Mouse (Mus musculus) lung, postnatal 0 days (tissue): ENCODE results near the gene Naip6. TPM values are rescaled to one million over a fixed set of nuclear protein-coding genes. Genes with fewer than 3 reads are reported as not detected.
"Not testable (repeated sequence)": the region's sequence is repeated elsewhere in the genome, so short reads cannot be mapped to it uniquely, and the experiment has no call there.

ENCODE experiments used
- ATAC-seq: fragments of 200-750 bp; cut with Nextera tagmentation; 2 replicates; pipeline ENCODE4 v1.8.0; 2017; ENCODE audit warnings: moderate library complexity
- DNase-seq: peaks from one replicate; pipeline ENCODE4 v3.0.0-alpha.2; 2016; ENCODE audit warnings: low spot score
- H3K27ac ChIP-seq: fragments of 300-500 bp; sonication (generic); 2 replicates; pipeline ENCODE4 v1.5.1; 2014; ENCODE audit warnings: antibody characterized with exemption, mild to moderate bottlenecking, low read length, mixed read lengths
- H3K27me3 ChIP-seq: fragments of 300-500 bp; sonication (generic); replicated peaks from 2 replicates; pipeline ENCODE4 v1.6.1; 2014; ENCODE audit warnings: low read length, mixed read lengths; ENCODE audit not compliant: insufficient read depth
- H3K36me3 ChIP-seq: fragments of 300-500 bp; sonication (generic); 2 replicates; pipeline ENCODE4 v1.6.1; 2014; ENCODE audit warnings: low read length, mixed read lengths; ENCODE audit not compliant: insufficient read depth
- H3K4me1 ChIP-seq: fragments of 300-500 bp; sonication (generic); 2 replicates; pipeline ENCODE4 v1.6.1; 2014; ENCODE audit warnings: antibody characterized with exemption, low read depth, low read length, mixed read lengths; ENCODE audit not compliant: insufficient read depth
- H3K4me2 ChIP-seq: fragments of 300-500 bp; sonication (generic); replicated peaks from 2 replicates; pipeline ENCODE4 v1.6.1; 2014; ENCODE audit warnings: low read depth, mild to moderate bottlenecking, low read length, moderate library complexity, mixed read lengths
- H3K4me3 ChIP-seq: fragments of 300-500 bp; sonication (generic); 2 replicates; pipeline ENCODE4 v1.5.1; 2014; ENCODE audit warnings: low read depth, low read length
- H3K9ac ChIP-seq: fragments of 300-500 bp; sonication (generic); replicated peaks from 2 replicates; pipeline ENCODE4 v1.6.1; 2014; ENCODE audit warnings: low read depth, mild to moderate bottlenecking
- H3K9me3 ChIP-seq: fragments of 300-500 bp; sonication (generic); 2 replicates; pipeline ENCODE4 v1.6.1; 2016; ENCODE audit warnings: low read length, mixed read lengths
- CTCF ChIP-seq: IDR thresholded peaks from 2 replicates; pipeline ENCODE4 v1.5.1; 2016; ENCODE audit warnings: antibody characterized with exemption, mild to moderate bottlenecking
- EP300 ChIP-seq: IDR thresholded peaks from 2 replicates; pipeline ENCODE4 v1.6.1; 2016; ENCODE audit warnings: antibody characterized with exemption, mild to moderate bottlenecking, control low read depth
- WGBS: fragments of 180-500 bp; shearing (Covaris S2); extraction: QIAGEN DNeasy Blood & Tissue Kit; methylation state at CpG from one replicate; pipeline ENCODE4 v1.1.7; 2014; 5-methylcytosine and 5-hydroxymethylcytosine counted together
- polyA plus RNA-seq: library from polyadenylated mRNA; unstranded; fragments of >200 nt; fragmentation: Nextera tagmentation; extraction: Ambion mirVana; gene quantifications from 2 replicates; pipeline ENCODE4 v1.2.1, GENCODE M21; 2015

Gene Naip6
- polyA plus RNA-seq, result 0.19 and 0.38 TPM in 2 replicates

GRCm38 (mm10) chr13:100317256-100317893 lies at the start of gene Naip6:
Gene Naip6, minus strand, starts transcription at chr13:100317674.
- peak; percentile 8 for DNase-seq
- H3K9ac ChIP-seq, ATAC-seq, H3K4me3 ChIP-seq, H3K4me1 ChIP-seq, H3K36me3 ChIP-seq, H3K9me3 ChIP-seq, H3K27me3 ChIP-seq, H3K27ac ChIP-seq, H3K4me2 ChIP-seq: not testable (repeated sequence)
- WGBS, result 59% methylated on average over 5 of the region's 6 CpGs

- not testable (repeated sequence) for H3K4me2 ChIP-seq, H3K4me1 ChIP-seq, H3K27me3 ChIP-seq, H3K27ac ChIP-seq, H3K36me3 ChIP-seq, H3K9me3 ChIP-seq, ATAC-seq, H3K4me3 ChIP-seq, H3K9ac ChIP-seq, DNase-seq
- 66% methylated on average over 2 of the region's 2 CpGs for WGBS
Observed at GRCm38 (mm10) chr13:100352315-100352714, 34.8 kb upstream of the Naip6 start.

- not testable (repeated sequence) for H3K9ac ChIP-seq, H3K4me3 ChIP-seq, H3K9me3 ChIP-seq, ATAC-seq, H3K4me2 ChIP-seq, H3K36me3 ChIP-seq, H3K4me1 ChIP-seq, H3K27me3 ChIP-seq, DNase-seq, H3K27ac ChIP-seq
- WGBS, result 25% methylated on average over 1 of the region's 2 CpGs
Observed at GRCm38 (mm10) chr13:100349510-100350173, 32.2 kb upstream of the Naip6 start.

- Histone ChIP-seq H3K27ac (no peak overlapping the region), H3K9me3 (no peaks in the 10 kb centered on the region), H3K4me3 (no peak overlapping the region), H3K4me2 (no peak overlapping the region), H3K4me1 (no peaks in the 10 kb centered on the region), H3K36me3 (no peaks in the 10 kb centered on the region), H3K27me3 (no peaks in the 10 kb centered on the region), H3K9ac (no peak overlapping the region)
- DNase-seq (no peak), ATAC-seq (no peak)
- TF ChIP-seq CTCF (no peak), EP300 (no peak)
- 65% methylated on average over 2 of the region's 2 CpGs for WGBS
Observed at GRCm38 (mm10) chr13:100341822-100342221, 24.3 kb upstream of the Naip6 start.

- not testable (repeated sequence) for DNase-seq, ATAC-seq
- 17% methylated on average over 5 of the region's 5 CpGs for WGBS
Observed at GRCm38 (mm10) chr13:100331728-100332127, 14.3 kb upstream of the Naip6 start.

GRCm38 (mm10) chr13:100328899-100329298 lies 11.4 kb upstream of the Naip6 start:
- not testable (repeated sequence) for H3K9ac ChIP-seq, H3K4me1 ChIP-seq, H3K27ac ChIP-seq, H3K4me2 ChIP-seq, DNase-seq, H3K27me3 ChIP-seq, ATAC-seq, H3K36me3 ChIP-seq, H3K4me3 ChIP-seq, H3K9me3 ChIP-seq
- 13% methylated on average over 1 of the region's 1 CpGs for WGBS

More at GRCm38 (mm10) chr13:100331728-100332127, 14.3 kb upstream of the Naip6 start:
- not testable (repeated sequence) for H3K9ac ChIP-seq, H3K4me2 ChIP-seq, H3K4me1 ChIP-seq, H3K36me3 ChIP-seq, H3K9me3 ChIP-seq, H3K27ac ChIP-seq, H3K27me3 ChIP-seq, H3K4me3 ChIP-seq

GRCm38 (mm10) chr13:100328029-100328428 lies 10.6 kb upstream of the Naip6 start:
- WGBS, result 26% methylated on average over 2 of the region's 2 CpGs
- H3K27ac ChIP-seq, H3K4me2 ChIP-seq, H3K36me3 ChIP-seq, H3K9ac ChIP-seq, H3K4me3 ChIP-seq, ATAC-seq, H3K4me1 ChIP-seq, DNase-seq, H3K9me3 ChIP-seq, H3K27me3 ChIP-seq: not testable (repeated sequence)

GRCm38 (mm10) chr13:100322266-100322837 lies 4.9 kb upstream of the Naip6 start:
- ATAC-seq, H3K9me3 ChIP-seq: not testable (repeated sequence)
- WGBS, result 50% methylated on average over 3 of the region's 3 CpGs

More at GRCm38 (mm10) chr13:100322266-100322837, 4.9 kb upstream of the Naip6 start:
- H3K36me3 ChIP-seq, H3K4me1 ChIP-seq, H3K27ac ChIP-seq, H3K9ac ChIP-seq, H3K4me2 ChIP-seq, H3K27me3 ChIP-seq, H3K4me3 ChIP-seq, DNase-seq: not testable (repeated sequence)
